Mouse (Mus musculus) limb, embryonic 10.5 days (tissue): Measurements from ENCODE around the gene Cd69. TPM values are rescaled to one million over a fixed set of nuclear protein-coding genes. Genes with fewer than 3 reads are reported as not detected.

Experiments used
- DNase-seq: peaks from one replicate; pipeline ENCODE4 v3.0.0-alpha.2; 2017; ENCODE audit warnings: low spot score
- H3K27ac ChIP-seq: fragments of 300-500 bp; sonication (generic); 2 replicates; pipeline ENCODE4 v1.5.1; 2016; ENCODE audit warnings: mild to moderate bottlenecking
- H3K27me3 ChIP-seq: fragments of 300-500 bp; sonication (generic); 2 replicates; pipeline ENCODE4 v1.6.1; 2016; ENCODE audit warnings: low read depth, mild to moderate bottlenecking; ENCODE audit not compliant: poor library complexity, severe bottlenecking
- H3K36me3 ChIP-seq: fragments of 300-500 bp; sonication (generic); 2 replicates; pipeline ENCODE4 v1.6.1; 2016; ENCODE audit warnings: mild to moderate bottlenecking, moderate library complexity
- H3K4me1 ChIP-seq: fragments of 300-500 bp; sonication (generic); 2 replicates; pipeline ENCODE4 v1.6.1; 2016
- H3K4me3 ChIP-seq: fragments of 300-500 bp; sonication (generic); 2 replicates; pipeline ENCODE4 v1.5.1; 2016; ENCODE audit warnings: mild to moderate bottlenecking, moderate library complexity
- H3K9me3 ChIP-seq: fragments of 300-500 bp; sonication (generic); replicated peaks from 2 replicates; pipeline ENCODE4 v1.6.1; 2016; ENCODE audit warnings: mild to moderate bottlenecking
- WGBS: fragments of 180-500 bp; shearing (Covaris S2); methylation state at CpG from one replicate; pipeline ENCODE4 v1.1.7; 2016; 5-methylcytosine and 5-hydroxymethylcytosine counted together
- polyA plus RNA-seq: library from polyadenylated mRNA; unstranded; fragments of >200 nt; fragmentation: Nextera tagmentation; extraction: Ambion mirVana; gene quantifications from 2 replicates; pipeline ENCODE4 v1.2.1, GENCODE M21; 2016

Cd69 gene
- polyA plus RNA-seq, 1 experiment from 2014 or later: 0.16 TPM

DNA sequence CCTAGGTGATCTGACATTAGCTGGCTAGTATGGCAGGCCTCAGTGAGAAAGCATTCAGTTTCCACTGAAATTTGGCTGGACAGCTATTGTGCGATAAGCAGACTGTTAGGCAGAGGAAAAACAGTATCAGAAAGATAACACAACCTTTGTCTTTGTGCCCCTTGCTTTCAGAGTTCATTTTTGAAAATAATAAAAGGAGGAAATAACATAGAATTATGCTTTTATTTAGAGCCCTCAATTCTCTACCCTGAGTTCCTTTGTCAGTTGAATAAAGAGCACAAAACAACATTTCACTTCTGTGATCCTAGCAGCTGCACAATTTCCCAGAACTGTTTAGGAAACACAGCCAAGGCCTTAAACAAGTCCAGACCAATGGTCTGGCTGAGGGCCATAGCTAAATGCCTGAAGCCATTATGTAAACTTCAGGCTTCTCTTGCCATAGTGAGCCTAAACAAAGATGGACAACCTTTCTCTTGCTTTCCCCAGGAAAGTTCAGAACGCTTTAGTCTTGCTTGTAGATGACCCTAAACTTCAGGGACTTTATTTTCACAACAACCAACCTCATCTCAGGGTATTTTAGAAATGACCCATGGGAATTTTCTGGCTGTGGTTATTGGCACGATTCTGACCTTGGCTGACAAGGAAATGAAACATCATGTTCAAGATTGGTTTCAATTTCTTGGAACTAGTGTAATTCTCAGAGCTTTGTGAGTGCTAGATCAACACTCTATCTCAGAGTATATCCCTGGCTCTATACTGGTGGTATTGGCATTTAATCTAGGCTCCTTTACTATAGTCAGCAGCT, 45.3 kb downstream of the Cd69 start:
- Histone ChIP-seq H3K27ac (no peak overlapping the region), H3K36me3 (no peaks in the 10 kb centered on the region), H3K27me3 (no peaks in the 10 kb centered on the region), H3K4me3 (no peak overlapping the region), H3K4me1 (no peaks in the 10 kb centered on the region), H3K9me3 (no peaks in the 10 kb centered on the region)
- WGBS: 85% methylated on average over 3 of the region's 3 CpGs
- no peak for DNase-seq

DNA sequence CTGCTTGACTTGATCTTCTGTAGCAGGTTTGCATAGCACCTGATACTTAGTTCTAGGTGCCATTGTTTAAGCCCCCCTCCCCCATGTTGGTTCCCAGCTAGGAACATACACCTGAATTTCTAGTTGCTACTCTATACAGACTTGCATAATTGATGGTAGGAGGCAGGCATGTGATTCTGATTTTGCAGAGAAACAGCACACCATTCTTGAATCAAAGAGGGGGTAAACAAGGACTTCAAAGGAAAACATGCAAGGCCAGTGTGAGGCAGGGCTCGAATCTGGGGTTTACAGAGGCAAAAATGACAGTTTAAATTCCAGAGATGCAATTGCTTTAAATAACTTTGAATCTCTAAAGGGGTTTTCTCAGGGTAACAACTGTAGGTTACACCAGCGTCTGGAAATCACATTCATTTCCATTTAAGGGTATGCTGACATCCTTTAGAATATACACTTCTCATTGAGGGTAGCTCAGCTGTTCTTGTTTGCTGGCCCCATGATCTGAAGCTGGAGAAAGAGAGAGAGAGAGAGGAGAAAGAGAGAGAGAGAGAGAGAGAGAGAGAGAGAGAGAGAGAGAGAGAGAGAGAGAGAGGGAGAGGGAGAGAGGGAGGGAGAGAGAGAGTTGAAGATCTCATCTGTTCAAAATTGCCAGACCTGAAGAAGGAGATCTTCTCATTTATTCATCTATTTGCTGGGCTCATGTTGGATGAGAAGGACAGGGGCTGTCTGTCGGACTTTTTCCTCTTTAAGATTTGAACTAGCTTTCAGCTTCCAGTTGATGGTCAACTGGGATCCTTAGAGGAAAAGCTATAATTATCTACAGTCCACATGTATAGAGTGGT, 46.1 kb downstream of the Cd69 start:
- 64% methylated on average over 3 of the region's 3 CpGs for WGBS
- H3K36me3 ChIP-seq: no peaks in the 10 kb centered on the region
- H3K27me3 ChIP-seq: no peaks in the 10 kb centered on the region
- no peak overlapping the region for H3K4me3 ChIP-seq
- no peak overlapping the region for H3K27ac ChIP-seq
- DNase-seq: no peak
- H3K4me1 ChIP-seq: no peaks in the 10 kb centered on the region
- no peaks in the 10 kb centered on the region for H3K9me3 ChIP-seq

DNA sequence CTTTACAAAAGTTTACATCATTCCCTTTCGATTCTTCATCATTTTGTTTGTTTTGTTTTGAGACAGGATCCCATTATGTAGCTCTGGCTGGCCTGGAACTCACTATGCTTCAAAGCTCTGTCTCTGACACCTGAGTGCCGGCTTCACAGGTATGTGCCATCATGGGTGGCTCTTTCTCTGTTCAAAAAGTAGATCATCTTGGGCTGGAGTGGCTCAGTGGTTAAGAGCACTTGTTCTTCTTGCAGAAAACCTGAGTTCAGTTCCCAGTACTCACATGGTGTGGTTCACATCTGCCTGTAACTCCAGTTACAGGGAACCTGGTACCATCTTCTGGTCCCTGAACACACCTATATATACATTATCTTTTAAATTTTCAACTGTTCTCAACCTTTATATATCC, 50.2 kb downstream of the Cd69 start:
- no peak for DNase-seq
- Histone ChIP-seq H3K36me3 (no peaks in the 10 kb centered on the region), H3K27me3 (no peaks in the 10 kb centered on the region), H3K27ac (no peak overlapping the region), H3K9me3 (no peaks in the 10 kb centered on the region), H3K4me3 (no peak overlapping the region), H3K4me1 (no peaks in the 10 kb centered on the region)
- WGBS: 81% methylated on average over 2 of the region's 2 CpGs

GRCm38 (mm10) chr6:129224090-129224489, 51.1 kb downstream of the Cd69 start:
- no peak overlapping the region for H3K27ac ChIP-seq
- H3K27me3 ChIP-seq: no peaks in the 10 kb centered on the region
- H3K4me1 ChIP-seq: no peaks in the 10 kb centered on the region
- no peak for DNase-seq
- no peaks in the 10 kb centered on the region for H3K36me3 ChIP-seq
- H3K4me3 ChIP-seq: no peak overlapping the region
- H3K9me3 ChIP-seq: no peaks in the 10 kb centered on the region
- WGBS: 97% methylated on average over 1 of the region's 1 CpGs

GRCm38 (mm10) chr6:129223611-129224010, 51.6 kb downstream of the Cd69 start:
- no peak overlapping the region for H3K27ac ChIP-seq
- H3K27me3 ChIP-seq: no peaks in the 10 kb centered on the region
- H3K4me3 ChIP-seq: no peak overlapping the region
- WGBS: 68% methylated on average over 2 of the region's 2 CpGs
- H3K36me3 ChIP-seq: no peaks in the 10 kb centered on the region
- no peak for DNase-seq
- no peaks in the 10 kb centered on the region for H3K9me3 ChIP-seq
- H3K4me1 ChIP-seq: no peaks in the 10 kb centered on the region

DNA sequence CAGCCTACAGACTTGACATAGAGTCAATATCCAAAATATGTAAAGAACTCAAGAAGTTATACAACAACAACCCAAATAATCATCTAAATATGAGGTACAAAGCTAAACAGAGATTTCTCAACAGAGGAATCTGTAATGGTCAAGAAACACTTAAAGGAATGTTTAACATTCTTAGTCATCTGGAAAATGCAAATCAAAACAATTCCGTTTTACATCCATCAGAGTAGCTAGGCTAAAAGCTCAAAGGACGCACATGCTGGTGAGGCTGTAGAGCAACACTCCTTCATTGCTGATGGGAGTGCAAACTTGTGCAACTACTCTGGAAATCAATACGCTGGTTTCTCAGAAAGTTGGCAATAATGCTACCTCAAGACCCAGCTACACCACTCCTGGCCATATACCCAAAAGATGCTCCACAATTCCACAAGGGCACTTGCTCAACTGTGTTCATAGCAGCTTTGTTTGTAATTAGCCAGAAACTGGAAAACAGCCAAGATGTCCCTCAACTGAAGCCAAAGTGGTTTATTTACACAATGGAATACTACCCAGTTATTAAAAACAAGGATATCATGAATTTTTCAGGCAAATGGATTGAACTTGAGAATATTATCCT, 52.9 kb downstream of the Cd69 start:
- Histone ChIP-seq H3K4me1 (no peaks in the 10 kb centered on the region), H3K4me3 (no peak overlapping the region), H3K27ac (no peak overlapping the region), H3K27me3 (no peaks in the 10 kb centered on the region), H3K36me3 (no peaks in the 10 kb centered on the region), H3K9me3 (no peaks in the 10 kb centered on the region)
- WGBS: 91% methylated on average over 3 of the region's 3 CpGs
- DNase-seq: no peak

DNA sequence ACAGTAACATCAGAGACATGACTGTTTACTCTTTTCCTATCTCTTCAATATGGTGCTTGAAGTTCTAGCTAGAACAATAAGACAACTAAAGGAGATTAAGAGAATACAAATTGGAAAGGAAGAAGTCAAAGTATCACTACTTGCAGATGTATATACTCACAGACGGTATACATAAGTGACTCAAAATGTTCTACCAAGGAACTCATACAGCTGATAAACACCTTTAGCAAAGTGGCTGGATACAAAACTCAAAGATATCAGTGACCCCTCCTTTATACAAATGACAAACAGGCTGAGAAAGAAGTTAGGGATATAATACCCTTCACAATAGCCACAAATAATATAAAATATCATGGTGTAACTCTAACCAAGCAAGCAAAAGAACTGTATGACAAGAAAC, 54.2 kb downstream of the Cd69 start:
- no peak overlapping the region for H3K27ac ChIP-seq
- no peak overlapping the region for H3K4me3 ChIP-seq
- no peaks in the 10 kb centered on the region for H3K4me1 ChIP-seq
- no peaks in the 10 kb centered on the region for H3K36me3 ChIP-seq
- WGBS: 96% methylated on average over 1 of the region's 1 CpGs
- H3K9me3 ChIP-seq: no peaks in the 10 kb centered on the region
- H3K27me3 ChIP-seq: no peaks in the 10 kb centered on the region
- DNase-seq: no peak

DNA sequence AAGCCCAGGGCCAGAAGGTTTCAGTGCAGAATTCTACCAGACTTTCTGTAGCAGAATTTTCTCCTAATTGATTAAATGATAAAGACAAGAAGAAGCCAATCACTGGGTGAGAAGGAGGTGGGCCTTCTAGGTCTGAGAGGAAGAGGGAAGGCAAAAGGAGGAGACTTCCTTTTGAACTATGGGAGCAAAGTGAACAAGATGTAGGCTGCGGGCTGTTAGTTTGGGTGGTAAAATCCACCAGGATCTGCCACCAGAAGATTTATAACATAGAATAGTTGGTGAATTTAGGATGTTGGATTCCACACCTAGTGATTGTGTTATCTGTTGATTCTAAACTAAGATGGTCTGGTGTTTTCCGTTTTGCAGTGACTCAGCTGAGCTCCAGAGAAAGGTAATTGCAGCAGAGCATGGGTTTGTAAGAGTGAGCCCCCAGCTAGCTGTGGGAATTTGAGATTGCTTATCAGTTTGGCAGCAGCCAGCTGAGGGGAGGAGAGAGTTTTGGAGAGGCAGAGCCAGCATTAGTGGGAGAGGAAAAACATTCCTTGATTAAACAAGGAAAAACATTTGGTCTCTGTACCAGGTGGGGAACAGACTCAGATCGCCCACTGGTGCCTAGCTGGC, 55.2 kb downstream of the Cd69 start:
- no peaks in the 10 kb centered on the region for H3K9me3 ChIP-seq
- no peak overlapping the region for H3K27ac ChIP-seq
- no peaks in the 10 kb centered on the region for H3K36me3 ChIP-seq
- no peaks in the 10 kb centered on the region for H3K27me3 ChIP-seq
- DNase-seq: no peak
- WGBS: 63% methylated on average over 3 of the region's 3 CpGs
- no peaks in the 10 kb centered on the region for H3K4me1 ChIP-seq
- no peak overlapping the region for H3K4me3 ChIP-seq

GRCm38 (mm10) chr6:129218191-129218696, 57.0 kb downstream of the Cd69 start:
- Histone ChIP-seq H3K36me3 (no peaks in the 10 kb centered on the region), H3K4me3 (no peak overlapping the region), H3K9me3 (no peaks in the 10 kb centered on the region), H3K4me1 (no peaks in the 10 kb centered on the region), H3K27me3 (no peaks in the 10 kb centered on the region), H3K27ac (no peak overlapping the region)
- DNase-seq: no peak
- 83% methylated on average over 5 of the region's 5 CpGs for whole genome bisulfite sequencing

Other genes starting within 250 kb of the Cd69 start
- gene Klrb1f, start 229.5 kb downstream of the Cd69 start, polyA plus RNA-seq: 0.35 TPM in 1 of 2 replicates, not detected in the other
- gene Clec2e, start 174.5 kb downstream of the Cd69 start, polyA plus RNA-seq: not detected in 2 replicates
- gene Clec2d, start 94.8 kb downstream of the Cd69 start, polyA plus RNA-seq: not detected in 2 replicates
- gene 4922502D21Rik, start 56.4 kb upstream of the Cd69 start, polyA plus RNA-seq: not detected in 2 replicates
- 0.11 and 0.51 TPM in 2 replicates for gene Clec12a, start 67.3 kb upstream of the Cd69 start, polyA plus RNA-seq
- not detected in 2 replicates for gene Clec12b, start 110.4 kb upstream of the Cd69 start, polyA plus RNA-seq
- gene Clec1b, start 121.9 kb upstream of the Cd69 start, polyA plus RNA-seq: 9.2 and 12.0 TPM in 2 replicates
- 0.20 and 0.21 TPM in 2 replicates for gene Clec9a, start 133.4 kb upstream of the Cd69 start, polyA plus RNA-seq
- 0.84 and 1.4 TPM in 2 replicates for gene Clec1a, start 176.6 kb upstream of the Cd69 start, polyA plus RNA-seq
- gene Olr1, start 231.7 kb upstream of the Cd69 start, polyA plus RNA-seq: 0.16 TPM in 1 of 2 replicates, not detected in the other
- not detected in 2 replicates for gene Tmem52b, start 237.1 kb upstream of the Cd69 start, polyA plus RNA-seq